Mouse (Mus musculus) retina, postnatal 1 day (tissue): ENCODE data around the gene Xlr5c.
A peak's percentile ranks its signal among the peaks of the same experiment; 100 is the strongest.
"Not testable (repeated sequence)": the region's sequence is repeated elsewhere in the genome, so short reads cannot be mapped to it uniquely, and the experiment has no call there.

ENCODE experiments used
- DNase-seq: peaks from one replicate; pipeline ENCODE4 v3.0.0-alpha.2; 2012

The Xlr5c gene

DNA sequence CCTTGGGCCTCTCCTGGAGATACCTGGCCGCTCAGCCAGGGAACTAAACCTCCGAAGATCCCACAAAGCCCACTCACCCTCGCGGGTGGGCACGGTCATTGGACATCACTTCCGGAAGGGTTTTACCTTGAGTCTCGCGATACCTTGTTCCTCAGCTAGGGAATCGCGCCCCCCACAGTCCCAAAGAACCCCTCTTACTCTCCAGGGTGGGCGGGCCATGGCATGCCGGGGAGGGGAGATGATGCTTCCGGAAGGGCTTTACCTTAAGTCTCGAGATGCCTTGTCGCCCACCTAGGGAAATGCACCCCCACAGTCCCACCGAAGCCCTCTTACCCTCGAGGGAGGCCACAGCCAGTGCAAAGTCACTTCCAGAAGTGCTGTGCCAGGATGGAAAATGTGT, at the start of gene Xlr5c, which contains the start of gene Xlr5a:
Gene Xlr5c, minus strand, starts transcription at position 101 of the 400 bp plus-strand sequence.
Gene Xlr5a, minus strand, starts transcription at position 101 of the 400 bp plus-strand sequence.
- DNase-seq = not testable (repeated sequence)

- peak; percentile 80 for DNase-seq
These were observed 49.7 kb upstream of the Xlr5c start, which contains the start of gene Zfp275 for GRCm38 (mm10) chrX:73342483-73342895. Zfp275 (plus strand) TSS chrX:73342621.

- DNase-seq = peak; percentile 2
These were observed 49.3 kb upstream of the Xlr5c start for GRCm38 (mm10) chrX:73342068-73342467.

DNA sequence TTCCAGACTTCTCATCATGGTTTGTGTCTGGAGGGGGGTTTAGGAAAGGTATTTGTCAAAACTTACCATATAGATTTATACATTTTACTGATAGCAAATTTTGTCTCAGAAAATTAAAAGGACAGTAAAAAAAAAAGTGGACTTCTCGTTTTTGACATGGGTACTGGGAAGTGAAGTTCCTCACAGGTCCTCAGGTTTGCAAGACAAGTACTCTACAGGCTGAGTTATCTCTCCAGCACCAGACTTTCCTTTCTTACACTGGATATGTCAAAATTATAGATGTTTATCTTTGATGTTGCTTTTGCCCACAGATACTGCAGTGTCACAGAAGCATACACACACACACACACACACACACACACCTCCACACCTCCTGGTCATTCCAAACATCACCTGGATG, 48.7 kb upstream of the Xlr5c start:
- DNase-seq = no peak

GRCm38 (mm10) chrX:73336740-73337139, 44.0 kb upstream of the Xlr5c start, which contains the start of gene Gm45015:
Gm45015 (minus strand) TSS chrX:73336840.
- no peak for DNase-seq

- no peak for DNase-seq
These were observed 40.8 kb upstream of the Xlr5c start for GRCm38 (mm10) chrX:73333548-73333947.

GRCm38 (mm10) chrX:73327215-73327614, 34.4 kb upstream of the Xlr5c start:
- DNase-seq = no peak

GRCm38 (mm10) chrX:73321029-73321428, 28.3 kb upstream of the Xlr5c start:
- DNase-seq = no peak

- peak; percentile 39 for DNase-seq
These were observed 19.7 kb upstream of the Xlr5c start for GRCm38 (mm10) chrX:73312522-73312921.

GRCm38 (mm10) chrX:73295745-73296144, 3.0 kb upstream of the Xlr5c start:
- DNase-seq = not testable (repeated sequence)

- not testable (repeated sequence) for DNase-seq
These were observed 27.5 kb downstream of the Xlr5c start, which contains the start of gene Xlr3c for GRCm38 (mm10) chrX:73265270-73265669. Xlr3c (minus strand) TSS chrX:73265390.

DNA sequence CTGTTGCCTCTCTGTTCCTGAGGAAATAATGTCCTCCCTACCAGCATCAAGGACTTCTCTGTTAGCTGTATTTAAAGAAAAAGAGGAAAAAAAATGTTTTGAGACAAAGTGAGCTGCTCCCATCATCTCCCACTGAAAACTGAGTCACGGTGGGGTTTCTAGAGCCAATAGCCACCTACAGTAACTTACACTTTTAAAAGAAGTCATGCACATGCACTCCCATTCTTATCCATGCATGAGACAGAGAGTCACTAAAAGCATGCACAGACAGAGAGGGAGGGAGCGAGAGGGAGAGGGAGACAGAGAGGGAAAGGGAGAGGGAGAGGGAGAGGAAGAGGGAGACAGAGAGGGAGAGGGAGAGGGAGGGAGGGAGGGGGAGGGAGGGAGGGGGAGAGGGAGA, 30.3 kb downstream of the Xlr5c start:
- DNase-seq = peak; percentile 0

GRCm38 (mm10) chrX:73242821-73243325, 49.9 kb downstream of the Xlr5c start, which contains the start of gene Xlr4c:
Xlr4c (minus strand) TSS chrX:73243130.
- DNase-seq = not testable (repeated sequence)
